In the genomic region with DNA sequence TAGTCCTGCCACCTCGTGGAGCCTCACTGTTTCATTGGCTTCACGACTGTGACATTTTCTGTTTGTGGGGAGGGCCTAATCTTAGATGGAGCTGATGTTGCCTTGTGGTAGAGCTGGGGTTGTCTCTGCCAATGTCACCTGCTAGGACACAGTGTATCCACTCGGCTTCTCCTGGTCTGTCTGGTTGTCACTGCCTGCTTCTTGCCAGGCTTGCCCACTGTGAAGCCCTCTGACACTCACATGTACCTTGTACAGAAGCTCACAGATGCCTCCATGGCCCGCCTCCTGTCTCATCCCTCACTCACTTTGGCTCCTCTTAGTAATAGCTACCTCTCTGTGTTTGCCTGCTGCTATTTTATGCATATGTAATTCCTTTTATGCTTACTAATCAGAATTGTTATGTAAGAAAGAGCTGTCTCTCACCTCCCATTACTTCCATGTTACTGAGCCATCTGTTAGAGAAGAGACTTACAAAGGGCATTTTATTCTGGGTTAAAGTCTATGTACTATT, we compare ENCODE assay signal across 19 mouse cellular contexts. TPM values are rescaled to one million over a fixed set of nuclear protein-coding genes. Genes with fewer than 3 reads are reported as not detected.
A peak's percentile ranks its signal among the peaks of the same experiment; 100 is the strongest.
DNase-seq lines count a peak whose midpoint lies in the region; ATAC-seq and TF ChIP-seq lines count a peak whose summit lies in the region.
"Had no signal": no experiment of that assay in that cellular context is flagged by ENCODE, and none has a peak within 500 bp of the region (broad histone marks: within the 10 kb centered on the region; RNA-seq: fewer than 3 reads in every experiment).

No protein-coding gene starts in this region.

- no peak for TF ChIP-seq CTCF in left cerebral cortex, adult 2 months (IDR thresholded peaks at IDR 0.05)

- no peak overlapping the region for H3K9ac ChIP-seq in forebrain, embryonic 14.5 days (ENCODE audit: low read length)
- no peak overlapping the region for H3K9ac ChIP-seq in forebrain, embryonic 13.5 days
- no peak overlapping the region for H3K9ac ChIP-seq in hindbrain, embryonic 14.5 days
- H3K9ac ChIP-seq: kidney, embryonic 15.5 days; neural tube, embryonic 15.5 days had no signal

- no peaks in the 10 kb centered on the region for H3K27me3 ChIP-seq in forebrain, embryonic 14.5 days (replicated peaks; ENCODE audit: control insufficient read depth, insufficient read depth, low read length)
- H3K27me3 ChIP-seq in forebrain, embryonic 13.5 days, result no peaks in the 10 kb centered on the region
- no peaks in the 10 kb centered on the region for H3K27me3 ChIP-seq in hindbrain, embryonic 14.5 days (ENCODE audit: control insufficient read depth, insufficient read depth, low read length)
- H3K27me3 ChIP-seq: kidney, embryonic 15.5 days; neural tube, embryonic 15.5 days had no signal

- DNase-seq in forebrain, embryonic 14.5 days (ENCODE audit: low spot score), result no peak
- peak; percentile 24 to 28 for DNase-seq in left cerebral cortex, adult 2 months (ENCODE audit: extremely low spot score in 1 of 2, low spot score in 2 of 2)
- no peak for DNase-seq in left cerebral cortex, postnatal 10 days (ENCODE audit: extremely low spot score in 1 of 2, low spot score in 2 of 2)
- DNase-seq in cerebellum, postnatal 25 days, result peak; percentile 64 to 78
- peak; percentile 64 for DNase-seq in telencephalon, adult 2 months (ENCODE audit: low read depth, low spot score)
- no peak for DNase-seq in heart, postnatal 36 days
- no peak for DNase-seq in hindbrain, embryonic 14.5 days (ENCODE audit: low spot score)
- DNase-seq: heart, adult 2 months; heart, postnatal 10 days; retina, postnatal 1 day had no signal

- H3K27ac ChIP-seq in forebrain, embryonic 14.5 days (ENCODE audit: low read depth, low read length), result no peak overlapping the region
- no peak overlapping the region for H3K27ac ChIP-seq in forebrain, embryonic 13.5 days
- peak overlapping the region; percentile 28; the same call in 1 of the 2 replicates for H3K27ac ChIP-seq in left cerebral cortex, adult 2 months
- no peak overlapping the region for H3K27ac ChIP-seq in hindbrain, embryonic 14.5 days
- H3K27ac ChIP-seq: heart, adult 2 months; kidney, embryonic 15.5 days; neural tube, embryonic 15.5 days had no signal

- intact Hi-C loops in left cerebral cortex, adult 2 months (cut with DNase I), result loop anchor here (2.0 kb wide), 1 partner anchor 42 kb away; no protein-coding TSS in a partner anchor
- intact Hi-C loops in left cerebral cortex, postnatal 10 days (cut with DNase I), result no loop called here
- intact Hi-C loops in heart, postnatal 36 days (cut with DNase I), result no loop called here

- no peak overlapping the region for H3K4me2 ChIP-seq in forebrain, embryonic 14.5 days (ENCODE audit: low read length)
- no peak overlapping the region for H3K4me2 ChIP-seq in forebrain, embryonic 13.5 days
- no peak overlapping the region for H3K4me2 ChIP-seq in hindbrain, embryonic 14.5 days (replicated peaks)
- H3K4me2 ChIP-seq: kidney, embryonic 15.5 days; liver, embryonic 11.5 days; neural tube, embryonic 15.5 days had no signal

- WGBS in forebrain, embryonic 14.5 days, result 60% methylated on average over 4 of the region's 4 CpGs
- WGBS in forebrain, embryonic 13.5 days, result 76% methylated on average over 4 of the region's 4 CpGs
- WGBS in hindbrain, embryonic 14.5 days, result 80% methylated on average over 4 of the region's 4 CpGs

- no peaks in the 10 kb centered on the region for H3K9me3 ChIP-seq in forebrain, embryonic 14.5 days (replicated peaks; ENCODE audit: control insufficient read depth, low read length)
- no peaks in the 10 kb centered on the region for H3K9me3 ChIP-seq in forebrain, embryonic 13.5 days (replicated peaks)
- H3K9me3 ChIP-seq in hindbrain, embryonic 14.5 days (ENCODE audit: control insufficient read depth, low read length), result no peaks in the 10 kb centered on the region
- H3K9me3 ChIP-seq: kidney, embryonic 15.5 days; neural tube, embryonic 15.5 days had no signal

- peak; percentile 37; the same call in 1 of the 2 replicates for ATAC-seq in forebrain, embryonic 14.5 days
- ATAC-seq in forebrain, embryonic 13.5 days, result no peak; the same call in 1 of the 2 replicates
- no peak for ATAC-seq in hindbrain, embryonic 14.5 days (ENCODE audit: low FRiP score)

- no peak overlapping the region for H3K4me3 ChIP-seq in forebrain, embryonic 14.5 days (ENCODE audit: low read depth, low read length)
- H3K4me3 ChIP-seq in forebrain, embryonic 13.5 days, result no peak overlapping the region
- no peak overlapping the region for H3K4me3 ChIP-seq in left cerebral cortex, adult 2 months
- H3K4me3 ChIP-seq in hindbrain, embryonic 14.5 days (replicated peaks; ENCODE audit: low read length), result no peak overlapping the region
- H3K4me3 ChIP-seq: erythroblast, embryonic 14.5 days; heart, adult 2 months; kidney, embryonic 15.5 days; neural tube, embryonic 15.5 days had no signal

- H3K4me1 ChIP-seq in forebrain, embryonic 14.5 days (ENCODE audit: control insufficient read depth, insufficient read depth, low read length), result no peaks in the 10 kb centered on the region
- no peaks in the 10 kb centered on the region for H3K4me1 ChIP-seq in forebrain, embryonic 13.5 days
- no peaks in the 10 kb centered on the region for H3K4me1 ChIP-seq in hindbrain, embryonic 14.5 days (replicated peaks; ENCODE audit: control insufficient read depth, insufficient read depth, low read length)
- H3K4me1 ChIP-seq: kidney, embryonic 15.5 days; neural tube, embryonic 15.5 days had no signal

- H3K36me3 ChIP-seq in forebrain, embryonic 14.5 days (ENCODE audit: control insufficient read depth, insufficient read depth, low read length), result no peaks in the 10 kb centered on the region
- no peaks in the 10 kb centered on the region for H3K36me3 ChIP-seq in forebrain, embryonic 13.5 days (ENCODE audit: poor library complexity, severe bottlenecking)
- no peaks in the 10 kb centered on the region for H3K36me3 ChIP-seq in hindbrain, embryonic 14.5 days (replicated peaks; ENCODE audit: control insufficient read depth, insufficient read depth)
- H3K36me3 ChIP-seq: kidney, embryonic 15.5 days; neural tube, embryonic 15.5 days had no signal

RNA-seq across cellular contexts. Expression of gene Bpifa6, which starts 11.9 kb away (rescaled TPM):
- polyA plus RNA-seq in forebrain, embryonic 14.5 days (2014; fragmentation: Nextera tagmentation; extraction: Ambion mirVana), result not detected in 2 replicates
- polyA plus RNA-seq in forebrain, embryonic 13.5 days (2015; fragmentation: Nextera tagmentation; extraction: Ambion mirVana), result not detected in 2 replicates
- not detected for total RNA-seq in left cerebral cortex, adult 2 months (2021)
- total RNA-seq in left cerebral cortex, postnatal 10 days (2021), result not detected
- total RNA-seq in heart, postnatal 36 days (2021), result not detected
- not detected in 2 replicates for polyA plus RNA-seq in hindbrain, embryonic 14.5 days (2014; fragmentation: Nextera tagmentation; extraction: Ambion mirVana)
- total RNA-seq: heart, adult 2 months; heart, postnatal 10 days; left cerebral cortex, adult 18-20 months; megakaryocyte-erythroid progenitor cell, adult 5-6 weeks had no signal
- polyA plus RNA-seq: erythroblast, embryonic 14.5 days; kidney, embryonic 15.5 days; liver, embryonic 11.5 days; lung, embryonic 16.5 days; neural tube, embryonic 15.5 days had no signal

RNA-seq across cellular contexts. Expression of gene Bpifb4, which starts 24.9 kb away (rescaled TPM):
- polyA plus RNA-seq in forebrain, embryonic 14.5 days (2014; fragmentation: Nextera tagmentation; extraction: Ambion mirVana), result not detected in 2 replicates
- not detected in 2 replicates for polyA plus RNA-seq in forebrain, embryonic 13.5 days (2015; fragmentation: Nextera tagmentation; extraction: Ambion mirVana)
- total RNA-seq in left cerebral cortex, adult 2 months (2021), result not detected
- total RNA-seq in left cerebral cortex, postnatal 10 days (2021), result not detected
- total RNA-seq in heart, postnatal 36 days (2021), result not detected
- polyA plus RNA-seq in hindbrain, embryonic 14.5 days (2014; fragmentation: Nextera tagmentation; extraction: Ambion mirVana), result not detected in 2 replicates
- total RNA-seq: gastrocnemius, adult 8-10 months; heart, adult 2 months; heart, postnatal 10 days; left cerebral cortex, adult 18-20 months; megakaryocyte-erythroid progenitor cell, adult 5-6 weeks had no signal
- polyA plus RNA-seq: erythroblast, embryonic 14.5 days; heart, adult 2 months; kidney, embryonic 15.5 days; liver, embryonic 11.5 days; lung, embryonic 16.5 days; neural tube, embryonic 15.5 days had no signal

RNA-seq across cellular contexts. Expression of gene Bpifb3, which starts 44.8 kb away (rescaled TPM):
- not detected in 2 replicates for polyA plus RNA-seq in forebrain, embryonic 14.5 days (2014; fragmentation: Nextera tagmentation; extraction: Ambion mirVana)
- not detected in 2 replicates for polyA plus RNA-seq in forebrain, embryonic 13.5 days (2015; fragmentation: Nextera tagmentation; extraction: Ambion mirVana)
- not detected for total RNA-seq in left cerebral cortex, adult 2 months (2021)
- not detected for total RNA-seq in left cerebral cortex, postnatal 10 days (2021)
- not detected for total RNA-seq in heart, postnatal 36 days (2021)
- polyA plus RNA-seq in hindbrain, embryonic 14.5 days (2014; fragmentation: Nextera tagmentation; extraction: Ambion mirVana), result not detected in 2 replicates
- total RNA-seq: gastrocnemius, adult 8-10 months; heart, adult 2 months; heart, postnatal 10 days; left cerebral cortex, adult 18-20 months; megakaryocyte-erythroid progenitor cell, adult 5-6 weeks had no signal
- polyA plus RNA-seq: erythroblast, embryonic 14.5 days; heart, adult 2 months; kidney, embryonic 15.5 days; liver, embryonic 11.5 days; lung, embryonic 16.5 days; neural tube, embryonic 15.5 days had no signal

RNA-seq across cellular contexts. Expression of gene Bpifa2, which starts 45.2 kb away (rescaled TPM):
- polyA plus RNA-seq in forebrain, embryonic 14.5 days (2014; fragmentation: Nextera tagmentation; extraction: Ambion mirVana), result not detected in 2 replicates
- not detected in 2 replicates for polyA plus RNA-seq in forebrain, embryonic 13.5 days (2015; fragmentation: Nextera tagmentation; extraction: Ambion mirVana)
- not detected for total RNA-seq in left cerebral cortex, adult 2 months (2021)
- total RNA-seq in left cerebral cortex, postnatal 10 days (2021), result not detected
- total RNA-seq in heart, postnatal 36 days (2021), result not detected
- polyA plus RNA-seq in hindbrain, embryonic 14.5 days (2014; fragmentation: Nextera tagmentation; extraction: Ambion mirVana), result not detected in 2 replicates
- total RNA-seq: gastrocnemius, adult 8-10 months; heart, adult 2 months; left cerebral cortex, adult 18-20 months; megakaryocyte-erythroid progenitor cell, adult 5-6 weeks had no signal
- polyA plus RNA-seq: erythroblast, embryonic 14.5 days; heart, adult 2 months; kidney, embryonic 15.5 days; liver, embryonic 11.5 days; lung, embryonic 16.5 days; neural tube, embryonic 15.5 days had no signal

Comparison
In these comparisons a context has a peak if more than half of its experiments do, and no peak if none do; other contexts are left out.
1. DNase-seq: peak in left cerebral cortex, adult 2 months (2 of 2), cerebellum, postnatal 25 days (2 of 2) and telencephalon, adult 2 months (single experiment); none in forebrain, embryonic 14.5 days (single experiment), left cerebral cortex, postnatal 10 days (0 of 2), heart, postnatal 36 days (0 of 2) and hindbrain, embryonic 14.5 days (single experiment).